Comparison of ENCODE assay signal across 14 mouse cellular contexts in the genomic region with DNA sequence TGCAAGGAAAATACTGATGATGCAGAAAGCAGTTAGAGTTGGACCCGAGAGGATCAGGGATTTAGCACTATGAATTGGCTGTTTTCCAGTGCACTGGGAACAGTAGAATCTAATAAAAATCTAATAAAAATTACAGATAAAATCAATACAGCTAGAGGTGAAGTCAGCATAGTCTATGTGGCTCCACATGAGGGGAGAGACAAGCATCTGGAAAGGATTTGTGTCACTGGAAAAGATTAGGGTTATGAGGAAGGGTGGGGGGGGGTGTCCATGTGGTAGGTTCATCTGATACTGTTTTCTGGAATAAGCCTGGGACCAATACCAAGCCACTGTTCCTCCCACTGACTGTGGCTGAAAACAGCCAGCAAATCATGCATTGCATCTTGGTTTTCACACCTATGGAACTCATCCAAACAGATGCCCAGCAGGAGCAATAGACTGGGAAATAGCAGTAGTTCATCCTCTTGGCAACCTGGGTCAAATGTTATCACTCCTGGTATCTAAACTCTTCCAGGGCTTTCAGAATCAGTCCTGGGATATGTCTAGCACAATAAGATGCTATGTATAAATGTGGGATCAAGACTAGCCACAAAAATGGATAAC.
DNase-seq lines count a peak whose midpoint lies in the region; ATAC-seq lines count a peak whose summit lies in the region.
"Had no signal": no experiment of that assay in that cellular context is flagged by ENCODE, and none has a peak within 500 bp of the region (broad histone marks: within the 10 kb centered on the region; RNA-seq: fewer than 3 reads in every experiment).

No protein-coding gene starts in this region.

- no peak for DNase-seq in hindbrain, embryonic 11.5 days (ENCODE audit: low spot score)
- peak; percentile 46 for DNase-seq in brain, adult 2 months (ENCODE audit: low read depth, low spot score)
- DNase-seq in cerebellum, postnatal 14 days: peak; percentile 9 to 34
- peak; percentile 7 for DNase-seq in forelimb bud, embryonic 11.5 days (ENCODE audit: low read depth, low spot score)
- DNase-seq in layer of hippocampus, adult 9-10 months (ENCODE audit: low spot score): no peak
- no peak for DNase-seq in heart, adult 8-10 months (ENCODE audit: low spot score)
- DNase-seq in thymus, postnatal 10 days (ENCODE audit: low spot score in 2 of 2): no peak
- DNase-seq: liver, embryonic 13.5 days; lung, postnatal 14 days had no signal

- no peaks in the 10 kb centered on the region for H3K9me3 ChIP-seq in hindbrain, embryonic 16.5 days (ENCODE audit: control insufficient read depth, low read length)
- no peaks in the 10 kb centered on the region for H3K9me3 ChIP-seq in hindbrain, embryonic 11.5 days (ENCODE audit: control insufficient read depth, low read length)
- H3K9me3 ChIP-seq: embryonic facial prominence, embryonic 13.5 days; forebrain, embryonic 13.5 days; liver, embryonic 13.5 days had no signal

- no peak overlapping the region for H3K4me3 ChIP-seq in hindbrain, embryonic 16.5 days (ENCODE audit: low read length)
- H3K4me3 ChIP-seq in hindbrain, embryonic 11.5 days (ENCODE audit: low read depth, low read length): no peak overlapping the region
- H3K4me3 ChIP-seq: embryonic facial prominence, embryonic 13.5 days; forebrain, embryonic 13.5 days; liver, embryonic 13.5 days had no signal

- H3K4me2 ChIP-seq in hindbrain, embryonic 16.5 days (ENCODE audit: low read length): no peak overlapping the region
- H3K4me2 ChIP-seq in hindbrain, embryonic 11.5 days (replicated peaks; ENCODE audit: low read depth, low read length): no peak overlapping the region
- H3K4me2 ChIP-seq: embryonic facial prominence, embryonic 13.5 days; forebrain, embryonic 13.5 days; liver, embryonic 13.5 days had no signal

- no peak overlapping the region for H3K27ac ChIP-seq in hindbrain, embryonic 16.5 days (ENCODE audit: low read depth, low read length)
- H3K27ac ChIP-seq in hindbrain, embryonic 11.5 days (ENCODE audit: low read depth, low read length): no peak overlapping the region
- H3K27ac ChIP-seq: embryonic facial prominence, embryonic 13.5 days; forebrain, embryonic 13.5 days; kidney, postnatal 0 days; liver, embryonic 13.5 days had no signal

- WGBS in hindbrain, embryonic 16.5 days: 40% methylated on average over 1 of the region's 1 CpGs
- WGBS in hindbrain, embryonic 11.5 days: 64% methylated on average over 1 of the region's 1 CpGs

- no peaks in the 10 kb centered on the region for H3K27me3 ChIP-seq in hindbrain, embryonic 16.5 days (replicated peaks; ENCODE audit: control insufficient read depth, insufficient read depth, low read length)
- no peaks in the 10 kb centered on the region for H3K27me3 ChIP-seq in hindbrain, embryonic 11.5 days (ENCODE audit: control insufficient read depth, insufficient read depth, low read length)
- H3K27me3 ChIP-seq: forebrain, embryonic 13.5 days; liver, embryonic 13.5 days had no signal

- no peaks in the 10 kb centered on the region for H3K36me3 ChIP-seq in hindbrain, embryonic 16.5 days (ENCODE audit: control insufficient read depth, insufficient read depth, low read length)
- H3K36me3 ChIP-seq in hindbrain, embryonic 11.5 days (ENCODE audit: control insufficient read depth, insufficient read depth, low read length): no peaks in the 10 kb centered on the region
- H3K36me3 ChIP-seq: embryonic facial prominence, embryonic 13.5 days; liver, embryonic 13.5 days had no signal

- H3K9ac ChIP-seq in hindbrain, embryonic 16.5 days (ENCODE audit: low read depth, low read length): no peak overlapping the region
- H3K9ac ChIP-seq in hindbrain, embryonic 11.5 days (ENCODE audit: low read depth, low read length): no peak overlapping the region
- H3K9ac ChIP-seq: embryonic facial prominence, embryonic 13.5 days; forebrain, embryonic 13.5 days; liver, embryonic 13.5 days had no signal

- H3K4me1 ChIP-seq in hindbrain, embryonic 16.5 days (ENCODE audit: control insufficient read depth, insufficient read depth, low read depth, low read length): no peaks in the 10 kb centered on the region; the same call in 1 of the 2 replicates
- H3K4me1 ChIP-seq in hindbrain, embryonic 11.5 days (replicated peaks; ENCODE audit: control insufficient read depth, insufficient read depth, low read length): no peaks in the 10 kb centered on the region
- H3K4me1 ChIP-seq: forebrain, embryonic 13.5 days; liver, embryonic 13.5 days had no signal

- ATAC-seq in hindbrain, embryonic 16.5 days: 0 out of 2 replicates have a peak, but pooled peaks have one; percentile 27
- ATAC-seq in hindbrain, embryonic 11.5 days (ENCODE audit: low FRiP score): no peak
- ATAC-seq: forebrain, embryonic 13.5 days; inflammation-experienced regulatory T-cells, adult 6 months had no signal

Comparison
In these comparisons a context has a peak if more than half of its experiments do, and no peak if none do; other contexts are left out.
1. DNase-seq: peak in brain, adult 2 months (single experiment), cerebellum, postnatal 14 days (2 of 2) and forelimb bud, embryonic 11.5 days (single experiment); none in hindbrain, embryonic 11.5 days (single experiment), layer of hippocampus, adult 9-10 months (single experiment), heart, adult 8-10 months (single experiment) and thymus, postnatal 10 days (0 of 2).